Mouse (Mus musculus) adrenal gland, adult 2 months (tissue): Measurements from ENCODE around the gene Ogg1. TPM values are rescaled to one million over a fixed set of nuclear protein-coding genes. Genes with fewer than 3 reads are reported as not detected.
A peak's percentile ranks its signal among the peaks of the same experiment; 100 is the strongest.

Source experiments
- DNase-seq: peaks from one replicate; pipeline ENCODE4 v3.0.0; 2021
- long read RNA-seq: library from polyadenylated mRNA; stranded (forward); transcript quantifications from one replicate; pipeline ENCODE4 v2.0.0, GENCODE M21; 2021
- polyA plus RNA-seq: library from polyadenylated mRNA; depleted of rRNA; stranded (reverse); fragments of >200 nt; gene quantifications from 2 replicates; pipeline ENCODE4 v1.2.3, GENCODE M21; 2012; rRNA removed
- total RNA-seq, 2 experiments: library from RNA; stranded (reverse); gene quantifications; 2 replicates each; pipeline ENCODE4 v1.2.3; 2021

The Ogg1 gene
- total RNA-seq (10 to 100 TPM; 10.5 to 16.4 TPM), polyA plus RNA-seq (22.0 and 22.3 TPM in 2 replicates)
- long read RNA-seq, transcript Ogg1-201 (7 exons, 1,549 nt), result major isoform, 5 of 12 reads
- long read RNA-seq, partial matches to known transcripts, result 0 of 12 reads
- long read RNA-seq, other reads (novel, unspliced or antisense), result 4 of 12 reads

- DNase-seq, result peak; percentile 99
Measured at GRCm38 (mm10) chr6:113326533-113327315, at the start of gene Ogg1. TSS of gene Ogg1 (plus strand) at chr6:113326972.

DNA sequence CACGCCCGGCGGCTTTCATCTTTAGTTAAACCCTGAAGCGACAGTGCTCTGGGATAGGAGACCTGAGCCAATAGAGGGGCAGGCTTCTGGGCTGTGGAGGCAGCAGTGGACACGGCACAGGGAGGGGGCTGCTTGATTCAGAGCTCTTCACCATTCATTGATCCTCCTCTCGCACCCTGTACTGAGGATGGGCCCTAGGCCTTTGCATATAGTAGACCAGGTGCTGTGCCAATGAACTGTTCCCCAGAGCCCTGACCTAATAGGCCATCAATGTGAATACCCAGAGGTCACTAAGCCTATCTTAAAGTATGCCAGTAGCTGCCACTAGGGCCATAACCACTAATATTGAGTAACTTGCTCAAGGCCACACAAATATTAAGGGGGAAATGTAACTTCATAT is 45.1 kb upstream of the Ogg1 start:
- DNase-seq, result no peak

GRCm38 (mm10) chr6:113282101-113282802 is 44.5 kb upstream of the Ogg1 start, which contains the start of gene Cpne9:
TSS of gene Cpne9 (plus strand) at chr6:113282307.
- no peak for DNase-seq

DNA sequence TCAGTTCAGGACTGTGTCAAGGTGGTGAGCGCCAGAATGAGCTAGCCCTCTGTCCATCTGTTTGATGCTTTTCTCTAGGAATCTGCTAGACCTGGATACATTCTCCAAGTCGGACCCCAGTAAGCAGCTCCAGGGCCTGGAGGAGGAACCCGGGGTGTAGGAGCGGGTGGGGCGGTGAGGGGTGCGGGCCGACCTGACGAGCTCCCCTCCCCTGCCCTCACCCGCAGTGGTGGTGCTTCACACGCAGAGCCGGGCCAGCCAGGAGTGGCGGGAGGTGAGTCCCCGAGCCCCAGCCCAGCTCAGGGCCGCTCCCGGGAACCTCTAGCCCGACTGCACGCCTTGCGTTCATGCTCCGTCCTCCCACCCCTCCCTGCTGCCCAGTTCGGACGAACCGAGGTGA is 43.8 kb upstream of the Ogg1 start:
- no peak for DNase-seq

DNA sequence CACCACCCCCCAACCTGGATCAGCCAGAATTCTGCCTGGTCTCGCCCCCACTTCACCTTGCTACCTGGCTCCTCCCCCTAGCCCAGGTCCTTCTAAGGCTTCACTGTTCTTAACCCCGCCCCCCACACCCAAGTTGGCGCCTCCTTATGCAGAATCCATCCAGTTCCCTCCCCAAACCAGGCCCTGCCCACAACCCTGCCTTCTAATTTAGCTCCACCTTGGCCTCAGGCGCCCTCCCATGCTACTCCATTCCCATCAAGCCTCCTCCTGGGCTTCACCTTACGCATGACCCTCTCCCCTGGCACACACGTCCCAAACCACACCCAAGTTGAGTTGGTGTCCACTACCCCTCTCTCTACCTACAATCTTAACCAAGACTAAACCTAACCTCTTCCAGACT is 43.3 kb upstream of the Ogg1 start:
- no peak for DNase-seq

- DNase-seq, result no peak
Measured at GRCm38 (mm10) chr6:113284931-113285330, 41.8 kb upstream of the Ogg1 start.

DNA sequence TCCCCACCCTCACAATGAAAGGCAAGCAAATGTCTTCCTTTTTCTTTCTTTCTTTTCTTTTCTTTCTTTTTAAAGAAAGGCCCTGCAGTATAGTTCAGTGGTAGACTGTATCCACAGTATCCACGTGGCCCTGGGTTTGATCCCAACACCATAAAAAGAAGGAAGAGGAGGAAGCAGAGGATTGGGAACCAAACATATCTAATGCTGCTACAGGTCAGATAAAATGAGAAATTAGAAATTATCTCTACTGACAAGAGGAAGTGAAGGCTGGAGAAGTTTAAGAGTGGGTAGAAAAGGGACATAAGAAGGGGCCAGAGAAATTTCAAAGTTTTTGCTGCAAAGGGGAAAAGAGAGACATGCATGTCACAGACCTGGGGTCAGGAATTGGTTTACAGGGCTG is 40.5 kb upstream of the Ogg1 start:
- DNase-seq, result no peak

DNA sequence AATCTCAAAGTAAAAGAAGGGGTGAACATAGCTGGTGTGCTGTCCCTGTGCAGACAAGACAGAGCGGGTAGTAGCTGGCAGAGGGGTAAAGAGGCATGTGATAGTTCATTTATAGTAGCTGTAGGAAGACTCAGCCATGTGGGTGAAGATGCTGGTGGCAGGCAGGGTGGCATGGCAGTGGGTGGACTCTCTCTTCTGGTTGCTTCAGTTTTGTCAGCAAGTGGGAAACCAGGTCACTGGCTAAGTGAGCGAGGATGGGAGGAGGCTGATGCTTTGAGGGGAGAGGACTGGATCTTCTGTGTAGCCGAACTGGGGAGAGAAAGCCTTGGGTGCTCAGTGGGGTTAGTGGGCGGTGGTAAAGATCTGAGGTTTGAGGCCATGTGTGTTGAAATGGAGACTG is 39.5 kb upstream of the Ogg1 start:
- no peak for DNase-seq

DNA sequence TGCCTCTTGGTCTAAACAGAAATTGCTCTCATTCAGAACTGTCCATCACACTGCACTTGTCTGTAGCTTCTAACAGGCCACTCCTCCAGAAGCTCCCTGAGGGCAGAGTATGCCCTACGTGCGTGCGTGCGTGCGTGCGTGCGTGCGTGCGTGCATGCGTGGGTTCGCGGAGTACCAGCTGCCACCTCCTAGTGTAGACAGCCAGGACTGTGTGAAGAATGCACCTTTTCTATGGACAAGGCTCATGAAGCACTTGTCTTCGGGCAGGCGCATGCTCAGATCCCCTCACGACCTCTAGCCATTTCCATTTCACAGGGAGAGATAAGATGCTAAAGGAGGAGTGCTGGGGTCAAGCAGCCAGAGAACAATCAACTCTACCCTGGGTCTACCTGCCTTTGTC is 37.4 kb upstream of the Ogg1 start:
- no peak for DNase-seq

DNA sequence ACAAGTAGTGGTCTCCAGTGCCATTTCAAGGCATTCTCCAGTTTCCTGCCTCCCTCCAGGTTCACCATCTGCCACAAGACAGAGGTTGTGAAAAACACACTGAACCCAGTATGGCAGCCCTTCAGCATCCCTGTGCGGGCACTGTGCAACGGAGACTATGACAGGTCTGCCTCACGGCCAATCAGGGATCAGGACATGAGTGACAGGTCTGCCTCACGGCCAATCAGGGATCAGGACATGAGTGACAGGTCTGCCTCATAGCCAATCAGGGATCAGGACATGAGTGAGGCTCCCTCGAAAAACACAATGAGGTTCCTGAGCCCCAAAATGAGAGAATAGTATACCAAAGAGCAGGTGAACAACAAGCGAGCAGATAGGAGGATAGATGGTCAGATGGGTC is 36.4 kb upstream of the Ogg1 start:
- DNase-seq, result no peak

- DNase-seq, result peak; percentile 43
Measured at GRCm38 (mm10) chr6:113292938-113293337, 33.8 kb upstream of the Ogg1 start.

GRCm38 (mm10) chr6:113296046-113296445 is 30.7 kb upstream of the Ogg1 start:
- DNase-seq, result no peak

- no peak for DNase-seq
Measured at GRCm38 (mm10) chr6:113296639-113297038, 30.1 kb upstream of the Ogg1 start.

DNA sequence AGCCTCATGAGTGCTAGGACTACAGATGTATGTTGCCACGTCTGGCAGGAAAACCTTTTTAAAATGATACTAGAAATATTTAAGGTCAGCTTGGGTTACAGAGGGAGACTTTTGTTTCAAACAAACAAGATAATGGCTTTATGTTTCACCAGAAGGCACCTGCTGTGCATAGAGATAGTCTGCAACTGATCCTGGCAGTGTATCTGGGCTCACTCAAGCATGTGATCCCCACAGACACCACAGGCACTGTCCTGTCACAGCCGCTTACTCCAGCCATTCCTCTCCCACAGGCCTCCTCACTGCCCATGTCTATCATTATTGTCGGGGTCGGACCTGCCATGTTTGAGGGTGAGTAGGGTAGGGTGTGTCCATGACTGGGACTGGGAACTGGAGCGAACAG is 25.4 kb upstream of the Ogg1 start:
- DNase-seq, result no peak

GRCm38 (mm10) chr6:113302258-113302657 is 24.5 kb upstream of the Ogg1 start:
- DNase-seq, result no peak

DNA sequence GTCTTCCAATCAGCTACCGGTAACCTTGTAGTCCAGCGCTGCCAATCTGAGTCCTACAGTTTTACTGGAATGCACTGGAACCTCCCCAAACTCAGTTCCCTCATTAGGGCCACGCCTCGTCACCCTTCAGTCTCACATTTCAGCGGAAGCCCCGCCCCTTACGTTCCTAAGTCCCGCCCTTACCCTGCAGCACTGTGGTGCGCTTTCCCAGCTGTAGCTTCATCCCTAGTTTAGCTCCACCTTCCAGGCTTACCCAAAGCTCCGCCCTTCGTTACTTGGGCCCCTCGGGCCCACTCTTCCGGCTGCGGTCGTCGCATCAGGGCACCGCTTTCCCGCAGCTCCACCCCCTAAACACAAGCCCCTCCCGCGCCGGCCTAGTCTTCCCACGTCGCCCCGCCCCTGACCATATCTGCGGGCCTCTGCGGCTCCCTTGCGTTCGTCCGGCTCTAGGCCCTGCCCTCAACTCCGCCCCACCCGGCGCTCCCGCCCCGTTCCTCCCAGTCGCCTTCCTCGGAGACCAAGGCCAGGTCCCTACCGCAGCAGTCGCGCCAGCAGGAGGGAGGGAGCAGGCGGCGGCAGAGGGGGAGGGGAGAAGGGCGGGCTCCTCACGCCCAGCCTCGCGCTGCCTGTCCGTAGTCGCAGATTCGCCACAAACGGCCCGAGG is 20.3 kb upstream of the Ogg1 start:
- peak; percentile 100 for DNase-seq

DNA sequence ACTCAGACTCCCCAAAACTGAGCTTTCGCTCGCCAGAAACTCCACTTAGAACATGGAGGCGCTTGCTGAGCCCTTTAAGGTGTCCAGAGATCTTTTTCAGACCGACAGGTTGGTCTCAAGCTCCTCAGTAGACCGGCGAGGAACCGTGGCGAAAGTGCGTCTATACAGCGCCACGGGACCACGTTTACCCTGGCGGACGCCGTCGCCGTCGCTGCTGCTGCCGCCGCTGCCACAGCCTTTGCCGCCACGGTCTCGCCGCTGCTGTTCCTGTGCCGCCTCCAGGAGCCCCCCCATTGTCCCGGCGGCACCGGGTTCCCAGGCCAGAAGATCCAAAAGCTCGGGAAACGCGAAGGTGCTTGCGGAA is 19.8 kb upstream of the Ogg1 start, which contains the start of gene Brpf1:
Gene Brpf1 (plus strand): TSS at position 152 of the 364 bp plus-strand sequence.
- DNase-seq, result no peak

GRCm38 (mm10) chr6:113307481-113308121 is 19.2 kb upstream of the Ogg1 start:
- DNase-seq, result peak; percentile 59

- peak; percentile 60 for DNase-seq
Measured at GRCm38 (mm10) chr6:113308141-113308540, 18.6 kb upstream of the Ogg1 start.

- no peak for DNase-seq
Measured at GRCm38 (mm10) chr6:113315972-113316371, 10.8 kb upstream of the Ogg1 start.

- no peak for DNase-seq
Measured at GRCm38 (mm10) chr6:113329396-113329795, 2.6 kb downstream of the Ogg1 start.

GRCm38 (mm10) chr6:113330547-113330946 is 3.8 kb downstream of the Ogg1 start:
- no peak for DNase-seq
